In genomic region chr2:131876551-131877265, GRCm38 (mm10) we compare ENCODE assay signal across 35 mouse cellular contexts. TPM values are rescaled to one million over a fixed set of nuclear protein-coding genes. Genes with fewer than 3 reads are reported as not detected.
A peak's percentile ranks its signal among the peaks of the same experiment; 100 is the strongest.
DNase-seq lines count a peak whose midpoint lies in the region; ATAC-seq and TF ChIP-seq lines count a peak whose summit lies in the region.
"Had no signal": no experiment of that assay in that cellular context is flagged by ENCODE, and none has a peak within 500 bp of the region (broad histone marks: within the 10 kb centered on the region; RNA-seq: fewer than 3 reads in every experiment).

No protein-coding gene starts in this region.

- H3K27ac ChIP-seq in heart, postnatal 0 days (ENCODE audit: low read depth) = no peak overlapping the region
- no peak overlapping the region for H3K27ac ChIP-seq in heart, embryonic 12.5 days (ENCODE audit: poor library complexity, severe bottlenecking)
- H3K27ac ChIP-seq: embryonic facial prominence, embryonic 10.5 days; forebrain, embryonic 12.5 days; heart, embryonic 15.5 days; hindbrain, embryonic 12.5 days; limb, embryonic 12.5 days; liver, embryonic 12.5 days; midbrain, embryonic 13.5 days had no signal

- 79% methylated on average over 7 of the region's 7 CpGs for WGBS in heart, postnatal 0 days
- 85% methylated on average over 7 of the region's 7 CpGs for WGBS in heart, embryonic 12.5 days

- TF ChIP-seq CTCF in heart, postnatal 0 days (IDR thresholded peaks at IDR 0.05; ENCODE audit: low read depth) = no peak

- H3K9me3 ChIP-seq in heart, postnatal 0 days (replicated peaks; ENCODE audit: control insufficient read depth, low read length) = no peaks in the 10 kb centered on the region
- H3K9me3 ChIP-seq in heart, embryonic 12.5 days (replicated peaks) = peaks cover 4% of the 10 kb centered on the region
- H3K9me3 ChIP-seq: embryonic facial prominence, embryonic 10.5 days; forebrain, embryonic 12.5 days; heart, embryonic 15.5 days; hindbrain, embryonic 12.5 days; limb, embryonic 12.5 days; liver, embryonic 12.5 days; midbrain, embryonic 13.5 days had no signal

- H3K4me2 ChIP-seq in heart, postnatal 0 days (ENCODE audit: low read depth, low read length) = no peak overlapping the region
- H3K4me2 ChIP-seq in heart, embryonic 12.5 days = no peak overlapping the region
- H3K4me2 ChIP-seq: forebrain, embryonic 12.5 days; heart, embryonic 15.5 days; hindbrain, embryonic 12.5 days; limb, embryonic 12.5 days; liver, embryonic 12.5 days; midbrain, embryonic 13.5 days had no signal

- no peaks in the 10 kb centered on the region for H3K4me1 ChIP-seq in heart, postnatal 0 days (ENCODE audit: control insufficient read depth, insufficient read depth)
- H3K4me1 ChIP-seq in heart, embryonic 12.5 days (replicated peaks) = no peaks in the 10 kb centered on the region
- H3K4me1 ChIP-seq: embryonic facial prominence, embryonic 10.5 days; forebrain, embryonic 12.5 days; heart, embryonic 15.5 days; hindbrain, embryonic 12.5 days; limb, embryonic 12.5 days; liver, embryonic 12.5 days; megakaryocyte, embryonic 14.5 days; midbrain, embryonic 13.5 days had no signal

- no peak overlapping the region for H3K4me3 ChIP-seq in heart, postnatal 0 days (ENCODE audit: low read depth, low read length)
- H3K4me3 ChIP-seq in heart, embryonic 12.5 days = no peak overlapping the region
- H3K4me3 ChIP-seq: embryonic facial prominence, embryonic 10.5 days; forebrain, embryonic 12.5 days; heart, embryonic 15.5 days; hindbrain, embryonic 12.5 days; limb, embryonic 12.5 days; liver, embryonic 12.5 days; megakaryocyte, embryonic 14.5 days; midbrain, embryonic 13.5 days had no signal

- no peak overlapping the region for H3K9ac ChIP-seq in heart, postnatal 0 days (replicated peaks; ENCODE audit: low read depth, low read length)
- no peak overlapping the region for H3K9ac ChIP-seq in heart, embryonic 12.5 days
- H3K9ac ChIP-seq: forebrain, embryonic 12.5 days; heart, embryonic 15.5 days; hindbrain, embryonic 12.5 days; limb, embryonic 12.5 days; liver, embryonic 12.5 days; midbrain, embryonic 13.5 days had no signal

- H3K27me3 ChIP-seq in heart, postnatal 0 days (ENCODE audit: control insufficient read depth, insufficient read depth, low read length) = no peaks in the 10 kb centered on the region
- no peaks in the 10 kb centered on the region for H3K27me3 ChIP-seq in heart, embryonic 12.5 days (replicated peaks)
- H3K27me3 ChIP-seq: forebrain, embryonic 12.5 days; heart, embryonic 15.5 days; hindbrain, embryonic 12.5 days; limb, embryonic 12.5 days; midbrain, embryonic 13.5 days; Patski had no signal

- 0 out of 2 replicates have a peak, but pooled peaks have one; percentile 17 for ATAC-seq in heart, postnatal 0 days (ENCODE audit: insufficient read depth, low read depth)
- ATAC-seq in heart, embryonic 12.5 days (ENCODE audit: insufficient number of reproducible peaks, low FRiP score) = no peak
- ATAC-seq in inflammation-experienced regulatory T-cells, adult 6 months = no peak
- ATAC-seq: activated CD4-positive, CD25-positive, alpha-beta regulatory T cell, adult 4 months; CD4-positive, CD25-positive, alpha-beta regulatory T cell, adult 4 months; liver, embryonic 12.5 days; midbrain, embryonic 13.5 days; Patski had no signal

- TF ChIP-seq EP300 in heart, postnatal 0 days (IDR thresholded peaks at IDR 0.05; ENCODE audit: low read depth) = no peak

- no peaks in the 10 kb centered on the region for H3K36me3 ChIP-seq in heart, postnatal 0 days (replicated peaks; ENCODE audit: control insufficient read depth, insufficient read depth, low read length)
- H3K36me3 ChIP-seq in heart, embryonic 12.5 days = no peaks in the 10 kb centered on the region
- H3K36me3 ChIP-seq: embryonic facial prominence, embryonic 10.5 days; forebrain, embryonic 12.5 days; heart, embryonic 15.5 days; hindbrain, embryonic 12.5 days; limb, embryonic 12.5 days; liver, embryonic 12.5 days; midbrain, embryonic 13.5 days had no signal

- DNase-seq in cerebellum, postnatal 14 days = peak; percentile 17 to 20
- DNase-seq in cerebellum, adult 9-10 months = no peak
- DNase-seq in heart, postnatal 0 days (ENCODE audit: low spot score) = no peak
- DNase-seq in lung, postnatal 10 days = peak; percentile 22
- no peak for DNase-seq in lung, postnatal 4 days
- no peak for DNase-seq in thymus, postnatal 14 days
- DNase-seq: adrenal gland, postnatal 10 days; cerebellum, adult 2 months; kidney, adult 11 months; lung, adult 2 months; right cerebral cortex, postnatal 14 days; spleen, adult 18-20 months; thymus, postnatal 25 days had no signal

RNA-seq across cellular contexts. Expression of gene Erv3, which starts 17.2 kb away (rescaled TPM):
- total RNA-seq in heart, postnatal 0 days (2014; rRNA removed; ENCODE audit: low replicate concordance) = not detected in 2 replicates
- polyA plus RNA-seq in heart, postnatal 0 days (2015; fragmentation: Nextera tagmentation; extraction: Ambion mirVana) = not detected in 2 replicates
- not detected in 2 replicates for polyA plus RNA-seq in heart, embryonic 12.5 days (2016; fragmentation: Nextera tagmentation; extraction: Ambion mirVana)
- not detected for polyA plus RNA-seq in inflammation-experienced regulatory T-cells, adult 6 months (2017; shearing (Covaris generic))
- total RNA-seq: adrenal gland, postnatal 10 days; gastrocnemius, adult 18-20 months; monocyte, adult 5-6 weeks had no signal
- polyA plus RNA-seq: activated CD4-positive, CD25-positive, alpha-beta regulatory T cell, adult 4 months; CD4-positive, CD25-positive, alpha-beta regulatory T cell, adult 4 months; embryonic facial prominence, embryonic 10.5 days; forebrain, embryonic 12.5 days; heart, embryonic 15.5 days; hindbrain, embryonic 12.5 days; kidney, embryonic 16.5 days; large intestine, adult 2 months; limb, embryonic 12.5 days; liver, embryonic 12.5 days; lung, adult 2 months; midbrain, embryonic 13.5 days; neural tube, embryonic 11.5 days; Patski; stomach, embryonic 14.5 days had no signal

RNA-seq across cellular contexts. Expression of gene Prnp, which starts 33.0 kb away (rescaled TPM):
- 139 and 157 TPM in 2 replicates for total RNA-seq in heart, postnatal 0 days (2014; rRNA removed; ENCODE audit: low replicate concordance)
- 90.6 and 91.7 TPM in 2 replicates for polyA plus RNA-seq in heart, postnatal 0 days (2015; fragmentation: Nextera tagmentation; extraction: Ambion mirVana)
- 83.6 and 89.1 TPM in 2 replicates for polyA plus RNA-seq in heart, embryonic 12.5 days (2016; fragmentation: Nextera tagmentation; extraction: Ambion mirVana)
- polyA plus RNA-seq in inflammation-experienced regulatory T-cells, adult 6 months (2017; shearing (Covaris generic)) = 10 to 100 TPM in 2 of 3 experiments, 1 to 10 TPM in 1; 5.1 to 16.4 (median 15.9) TPM

RNA-seq across cellular contexts. Expression of gene Prn, which starts 33.0 kb away (rescaled TPM):
- not detected in 2 replicates for total RNA-seq in heart, postnatal 0 days (2014; rRNA removed; ENCODE audit: low replicate concordance)
- not detected in 2 replicates for polyA plus RNA-seq in heart, postnatal 0 days (2015; fragmentation: Nextera tagmentation; extraction: Ambion mirVana)
- polyA plus RNA-seq in heart, embryonic 12.5 days (2016; fragmentation: Nextera tagmentation; extraction: Ambion mirVana) = 0.24 TPM in 1 of 2 replicates, not detected in the other
- polyA plus RNA-seq in inflammation-experienced regulatory T-cells, adult 6 months (2017; shearing (Covaris generic)) = not detected
- total RNA-seq: adrenal gland, postnatal 10 days; gastrocnemius, adult 18-20 months; gastrocnemius, postnatal 4 days; layer of hippocampus, postnatal 14 days; monocyte, adult 5-6 weeks had no signal
- polyA plus RNA-seq: activated CD4-positive, CD25-positive, alpha-beta regulatory T cell, adult 4 months; CD4-positive, CD25-positive, alpha-beta regulatory T cell, adult 4 months; cerebellum, adult 2 months; cortical plate, adult 2 months; embryonic facial prominence, embryonic 10.5 days; forebrain, embryonic 12.5 days; heart, embryonic 15.5 days; hindbrain, embryonic 12.5 days; large intestine, adult 2 months; limb, embryonic 12.5 days; liver, embryonic 12.5 days; lung, adult 2 months; midbrain, embryonic 13.5 days; neural tube, embryonic 11.5 days; Patski; stomach, embryonic 14.5 days had no signal

Comparison
In these comparisons a context has a peak if more than half of its experiments do, and no peak if none do; other contexts are left out.
1. DNase-seq: peak in cerebellum, postnatal 14 days (2 of 2) and lung, postnatal 10 days (single experiment); none in cerebellum, adult 9-10 months (single experiment), heart, postnatal 0 days (single experiment), lung, postnatal 4 days (0 of 2) and thymus, postnatal 14 days (single experiment).